8 mouse cellular contexts compared by ENCODE assay signal in genomic region chrX:73930402-73931062, GRCm38 (mm10). TPM values are rescaled to one million over a fixed set of nuclear protein-coding genes. Genes with fewer than 3 reads are reported as not detected.
DNase-seq lines count a peak whose midpoint lies in the region; ATAC-seq lines count a peak whose summit lies in the region.

Gene Renbp, minus strand, starts transcription at chrX:73930850.

- peak within 1 kb of the TSS; percentile 34 for H3K4me3 ChIP-seq in lung, embryonic 15.5 days
- H3K4me3 ChIP-seq in neural tube, embryonic 15.5 days (replicated peaks) = peak within 1 kb of the TSS; percentile 17; the same call in 1 of the 2 replicates

- H3K36me3 ChIP-seq in lung, embryonic 15.5 days = no peaks in the 10 kb centered on the region
- H3K36me3 ChIP-seq in neural tube, embryonic 15.5 days = no peaks in the 10 kb centered on the region

- no peaks in the 10 kb centered on the region for H3K9me3 ChIP-seq in lung, embryonic 15.5 days
- no peaks in the 10 kb centered on the region for H3K9me3 ChIP-seq in neural tube, embryonic 15.5 days (replicated peaks)

- H3K4me2 ChIP-seq in lung, embryonic 15.5 days = peak within 1 kb of the TSS; percentile 47
- peak within 1 kb of the TSS; percentile 33 for H3K4me2 ChIP-seq in neural tube, embryonic 15.5 days

- no peaks in the 10 kb centered on the region for H3K27me3 ChIP-seq in lung, embryonic 15.5 days
- no peaks in the 10 kb centered on the region for H3K27me3 ChIP-seq in neural tube, embryonic 15.5 days (replicated peaks)

- WGBS in lung, embryonic 15.5 days = 38% methylated on average over 17 of the region's 17 CpGs
- 40% methylated on average over 17 of the region's 17 CpGs for WGBS in neural tube, embryonic 15.5 days

- peak; percentile 70 for DNase-seq in ovary, adult 18-20 months (ENCODE audit: low spot score)
- DNase-seq in ovary, postnatal 10 days (ENCODE audit: low spot score) = no peak
- DNase-seq in embryo, embryonic 10.5 days (ENCODE audit: low spot score) = peak; percentile 78
- peak; percentile 77 to 83 for DNase-seq in heart, adult 18-20 months
- peak; percentile 84 for DNase-seq in kidney, adult 11 months
- peak; percentile 74 to 79 for DNase-seq in urinary bladder, postnatal 4 days (ENCODE audit: low spot score in 2 of 2)

- H3K27ac ChIP-seq in lung, embryonic 15.5 days = no peak within 1 kb of the TSS
- no peak within 1 kb of the TSS for H3K27ac ChIP-seq in neural tube, embryonic 15.5 days (replicated peaks)

- no peaks in the 10 kb centered on the region for H3K4me1 ChIP-seq in lung, embryonic 15.5 days
- no peaks in the 10 kb centered on the region for H3K4me1 ChIP-seq in neural tube, embryonic 15.5 days

- peak; percentile 92 for ATAC-seq in lung, embryonic 15.5 days (ENCODE audit: borderline replicate concordance, extremely low read depth, low FRiP score, low TSS enrichment)
- ATAC-seq in neural tube, embryonic 15.5 days (ENCODE audit: low FRiP score) = no peak

- no peak within 1 kb of the TSS for H3K9ac ChIP-seq in lung, embryonic 15.5 days
- H3K9ac ChIP-seq in neural tube, embryonic 15.5 days (replicated peaks) = no peak within 1 kb of the TSS

RNA-seq across cellular contexts. Expression of gene Renbp, which starts in this region (rescaled TPM):
- total RNA-seq in heart, adult 18-20 months (2021) = 1 to 10 TPM; 5.5 to 7.3 TPM
- 34.1 and 35.1 TPM in 2 replicates for polyA plus RNA-seq in lung, embryonic 15.5 days (2015; fragmentation: Nextera tagmentation; extraction: Ambion mirVana)
- polyA plus RNA-seq in neural tube, embryonic 15.5 days (2015; fragmentation: Nextera tagmentation; extraction: Ambion mirVana) = 10.4 and 24.7 TPM in 2 replicates
